Mouse (Mus musculus): Measurements from ENCODE around the gene Dusp5.

DNA sequence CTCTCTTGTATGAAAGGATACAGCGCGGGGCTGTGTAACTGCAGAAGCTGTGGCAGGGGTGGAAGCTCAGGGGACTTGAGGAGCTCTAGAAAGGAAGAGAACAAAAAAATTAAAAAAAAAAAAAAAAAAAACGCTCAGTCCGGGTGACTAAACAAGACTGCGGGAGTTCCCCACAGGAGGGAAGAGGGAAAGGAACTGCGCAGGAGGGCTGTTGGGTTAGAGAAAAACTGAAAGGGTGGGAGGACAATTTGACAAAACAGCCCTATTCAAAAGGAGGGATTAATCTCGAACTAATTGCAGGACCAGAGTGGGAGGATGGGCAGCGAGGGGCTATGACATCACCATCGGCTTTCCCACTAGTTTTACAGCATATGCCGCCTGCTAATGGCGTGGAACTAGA is 39.0 kb downstream of the Dusp5 start:
- TF ChIP-seq CTCF (IDR thresholded peaks at IDR 0.05; ENCODE audit: low read depth, low read length) (no peak), POLR2A (IDR thresholded peaks at IDR 0.05; ENCODE audit: borderline replicate concordance, low read depth, low read length) (no peak)
